Mouse (Mus musculus) kidney, adult 11 months (tissue): ENCODE measurements at regions not wholly inside any gene's neighbourhood (a gene's known extent, or its start where the extent isn't known, plus 50 kb on each side); places are given as distances from the start of the nearest gene placed in this dataset.

ENCODE experiments used
- DNase-seq: peaks from one replicate; pipeline ENCODE4 v3.0.0; 2022

DNA sequence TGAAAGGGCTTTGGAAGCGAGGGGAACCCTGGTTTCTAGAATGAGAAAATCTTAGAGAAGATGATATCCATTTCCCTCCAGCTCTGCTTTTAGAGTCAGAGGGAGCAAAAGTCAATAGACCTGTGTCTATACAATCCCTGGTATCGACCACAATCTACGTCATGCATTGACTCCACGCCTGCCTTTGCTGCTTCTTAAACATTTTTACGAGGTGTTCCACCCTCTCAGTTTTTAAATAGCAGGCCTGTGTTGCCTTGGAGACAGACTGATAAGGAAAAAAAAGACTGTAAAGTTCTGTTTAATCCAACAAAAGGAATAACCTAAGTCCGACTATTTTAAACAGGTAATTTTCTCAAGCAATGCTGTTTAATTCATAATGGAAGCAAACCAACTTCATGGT, 408.0 kb downstream of the Plk2 start:
- DNase-seq: no peak

DNA sequence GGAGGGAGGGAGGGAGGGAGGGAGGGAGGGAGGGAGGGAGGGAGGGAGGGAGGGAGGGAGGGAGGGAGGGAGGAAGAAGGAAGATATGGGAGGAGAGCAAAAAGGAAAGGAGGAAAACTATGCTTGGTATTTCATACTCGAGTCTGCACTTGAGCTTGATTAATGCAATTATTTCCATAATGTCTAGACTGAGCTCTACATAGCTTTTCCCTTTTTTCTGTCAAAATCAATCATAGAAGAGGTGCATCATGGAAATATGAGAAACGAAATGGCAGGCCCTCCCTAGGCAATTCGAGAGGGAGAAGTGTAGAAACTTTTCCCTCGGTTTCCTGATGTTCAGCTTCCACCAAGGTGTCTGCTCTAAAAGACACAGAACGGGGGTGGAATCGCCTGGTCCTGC, 417.6 kb downstream of the Plk2 start:
- DNase-seq: no peak

- no peak for DNase-seq
Observed at GRCm38 (mm10) chr13:110814066-110814465, 419.2 kb downstream of the Plk2 start.

GRCm38 (mm10) chr13:110819301-110819862, 424.5 kb downstream of the Plk2 start:
- no peak for DNase-seq

GRCm38 (mm10) chr13:110824878-110825277, 429.9 kb upstream of the Actbl2 start:
- DNase-seq: no peak

DNA sequence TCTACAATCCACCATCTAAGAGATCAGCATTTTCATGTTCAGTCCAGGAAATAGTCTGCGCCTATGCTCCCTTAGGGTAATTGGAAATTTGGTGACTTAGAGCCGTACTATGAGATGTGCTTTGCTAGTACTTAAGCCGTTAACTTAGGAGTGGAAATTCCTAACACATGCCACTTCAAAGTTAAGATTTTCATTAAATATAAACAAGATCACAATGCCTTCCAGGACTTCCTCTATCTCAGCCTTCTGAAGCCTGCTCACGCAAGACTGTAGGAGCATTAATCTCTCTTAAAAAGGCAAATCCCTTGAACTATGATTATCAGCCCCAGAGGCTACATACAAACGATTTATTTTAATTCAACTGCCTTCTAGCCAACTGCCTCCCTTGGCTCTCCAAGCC, 422.4 kb upstream of the Actbl2 start:
- DNase-seq: no peak

- DNase-seq: no peak
Observed at GRCm38 (mm10) chr13:110836936-110837335, 417.9 kb upstream of the Actbl2 start.

DNA sequence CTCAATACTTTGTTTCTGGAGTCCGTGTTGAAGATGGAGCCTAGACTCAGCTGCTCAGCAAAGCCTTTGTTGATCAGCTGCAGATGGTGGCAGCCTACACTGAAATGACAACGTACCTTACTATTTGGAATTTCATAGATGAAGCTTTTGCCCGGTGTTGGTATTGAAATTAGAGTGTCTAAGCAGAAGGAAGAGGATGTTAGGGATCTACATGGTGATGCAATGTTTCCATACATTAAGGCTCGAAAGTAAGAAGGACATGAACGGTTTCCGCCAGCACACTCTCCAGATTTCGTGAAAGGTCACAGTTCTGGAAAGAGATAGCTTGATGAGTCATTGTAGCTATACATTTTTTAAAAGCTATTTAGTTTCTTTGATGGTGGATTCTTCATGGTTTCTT, 412.9 kb upstream of the Actbl2 start:
- DNase-seq: no peak

- DNase-seq: peak; percentile 3
Observed at GRCm38 (mm10) chr13:110845695-110846094, 409.1 kb upstream of the Actbl2 start.

- no peak for DNase-seq
Observed at GRCm38 (mm10) chr13:110852996-110853727, 401.7 kb upstream of the Actbl2 start.

- no peak for DNase-seq
Observed at GRCm38 (mm10) chr13:110854213-110854612, 400.6 kb upstream of the Actbl2 start.

DNA sequence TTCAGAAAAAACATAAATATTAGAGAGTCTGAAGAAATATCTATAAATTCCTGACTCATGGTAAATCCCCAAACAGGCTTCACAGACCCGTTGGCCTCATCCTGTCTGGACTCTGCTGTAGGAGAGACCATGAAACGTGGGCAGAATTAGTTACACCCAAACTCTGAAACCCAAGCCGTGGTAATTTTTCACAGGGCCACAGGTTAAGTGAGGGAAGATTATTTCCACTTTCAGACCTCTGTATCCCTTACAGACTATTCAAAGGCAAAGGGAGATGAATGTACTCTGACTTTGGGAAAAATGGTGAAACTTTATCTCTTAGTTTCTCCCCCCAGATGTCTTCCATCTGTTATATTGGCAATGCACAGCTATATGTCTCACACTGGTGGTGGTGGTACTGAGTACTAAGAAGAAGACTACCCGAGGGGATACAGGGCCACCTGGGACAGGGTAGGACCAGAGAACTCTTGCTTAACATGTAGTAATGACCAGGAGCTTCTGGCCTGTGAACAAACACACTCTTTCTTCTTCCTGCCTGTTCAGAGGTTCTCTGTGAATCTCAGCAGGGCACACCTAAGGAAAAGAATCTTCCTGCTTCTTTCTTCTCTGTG, 388.8 kb upstream of the Actbl2 start:
- DNase-seq: no peak

GRCm38 (mm10) chr13:110866713-110867112, 388.1 kb upstream of the Actbl2 start:
- DNase-seq: peak; percentile 3

DNA sequence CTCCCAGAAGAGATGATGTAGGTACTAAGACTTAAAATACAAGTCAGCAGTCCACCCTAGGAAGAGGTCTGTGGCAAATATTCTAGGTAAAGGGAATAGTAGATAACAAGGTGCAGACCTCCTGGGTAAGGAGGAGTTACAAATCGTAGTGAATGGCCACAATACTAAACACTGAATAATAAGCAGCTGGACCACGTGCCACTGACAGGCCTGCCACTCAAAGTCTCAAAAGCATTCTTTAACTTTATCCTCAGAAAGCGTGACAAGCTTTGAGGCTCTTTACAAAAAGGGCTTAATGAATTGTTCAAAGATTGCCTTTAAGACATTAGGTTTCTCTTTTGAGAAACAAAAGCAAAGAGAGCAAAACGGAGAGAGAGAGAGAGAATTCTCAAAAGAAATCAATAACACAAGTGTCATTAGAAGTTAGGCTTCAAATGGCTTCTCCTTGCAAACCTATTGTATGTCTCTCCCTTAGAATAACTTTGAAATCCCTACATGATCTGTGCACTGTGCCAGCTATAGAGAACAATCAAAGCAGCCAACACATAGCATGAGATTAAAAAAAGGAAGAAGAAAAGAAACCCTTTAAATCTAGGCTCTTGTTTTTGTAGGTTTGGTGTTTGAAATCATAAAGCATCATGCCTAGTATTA, 383.6 kb upstream of the Actbl2 start:
- DNase-seq: no peak

- no peak for DNase-seq
Observed at GRCm38 (mm10) chr13:110871776-110872135, 383.1 kb upstream of the Actbl2 start.

DNA sequence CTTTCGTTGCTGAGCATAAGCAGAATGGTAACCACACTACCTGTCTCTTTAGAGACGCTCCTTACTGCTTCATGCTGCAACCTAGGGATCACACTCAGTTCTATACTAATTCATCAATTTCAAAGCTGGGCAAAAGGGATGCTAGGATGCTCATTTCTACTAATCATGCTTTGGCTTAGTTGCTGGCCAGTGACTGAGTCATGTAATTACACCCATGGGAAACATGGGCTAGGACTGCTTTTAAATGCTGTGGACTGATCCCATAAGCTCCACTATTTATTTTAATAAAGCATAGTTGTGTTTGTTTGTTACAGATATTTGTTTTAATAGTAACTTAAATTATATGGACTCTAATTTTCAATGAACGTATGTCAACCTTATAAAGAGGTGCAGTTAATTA, 373.2 kb upstream of the Actbl2 start:
- no peak for DNase-seq

DNA sequence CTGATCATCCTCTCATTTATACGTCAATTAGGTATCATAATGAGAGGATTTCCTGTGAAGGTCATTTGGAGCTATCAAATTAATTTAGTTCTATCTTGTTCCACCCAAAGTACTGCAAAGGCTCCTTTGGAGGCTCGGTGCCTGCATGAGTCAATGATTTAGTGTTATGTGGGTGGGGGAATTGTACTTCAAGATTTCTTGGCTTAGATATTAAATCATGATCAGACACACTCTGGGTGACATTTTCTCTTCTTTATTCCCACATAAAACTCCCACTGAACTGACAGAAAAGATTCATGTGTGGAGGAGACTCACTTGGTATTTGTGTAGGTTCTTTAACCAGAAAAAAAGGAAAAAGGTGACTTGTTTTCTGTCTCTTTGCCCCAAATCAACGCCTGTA, 372.6 kb upstream of the Actbl2 start:
- DNase-seq: no peak

GRCm38 (mm10) chr13:110882661-110883172, 372.1 kb upstream of the Actbl2 start:
- DNase-seq: no peak

- peak; percentile 7 for DNase-seq
Observed at GRCm38 (mm10) chr13:110893909-110894308, 360.9 kb upstream of the Actbl2 start.

GRCm38 (mm10) chr13:110895349-110895748, 359.5 kb upstream of the Actbl2 start:
- no peak for DNase-seq

DNA sequence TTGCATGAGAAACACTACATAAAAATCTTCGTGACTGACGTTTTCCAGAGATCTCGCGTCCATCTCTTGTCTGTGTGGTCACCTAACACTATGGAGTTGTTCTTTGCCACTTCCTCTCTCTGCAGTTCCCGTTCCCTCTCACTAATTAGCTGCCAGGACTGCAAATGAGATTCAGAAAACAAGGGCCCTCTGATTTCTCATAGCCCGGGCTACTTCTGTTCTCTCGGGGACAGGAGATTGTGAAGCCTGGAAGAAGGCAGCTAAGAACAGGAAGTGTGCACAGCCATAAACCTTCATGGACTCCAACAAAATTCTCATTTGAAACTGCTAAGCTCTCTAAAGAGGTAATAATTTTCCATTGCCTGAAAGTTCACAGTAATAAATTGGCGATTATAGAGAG, 358.9 kb upstream of the Actbl2 start:
- no peak for DNase-seq

DNA sequence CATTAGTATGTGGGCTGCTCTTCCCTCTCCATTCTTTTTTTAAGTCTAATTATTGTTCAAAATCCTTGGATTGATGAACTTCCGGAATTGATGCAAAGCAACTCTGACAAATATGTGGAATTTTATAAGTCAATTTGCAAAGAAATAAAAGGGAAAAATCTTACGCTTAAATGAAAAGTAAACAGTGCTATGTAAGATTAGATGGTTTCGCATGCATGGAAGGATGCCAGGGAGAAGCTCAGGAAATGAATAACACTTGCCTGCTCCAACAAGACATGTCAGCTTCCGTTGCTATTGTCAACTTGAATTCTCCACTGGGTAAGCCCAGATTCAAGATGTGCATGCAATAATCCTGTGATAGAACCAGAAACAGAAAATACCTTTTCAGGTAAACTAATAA, 357.2 kb upstream of the Actbl2 start:
- DNase-seq: no peak

DNA sequence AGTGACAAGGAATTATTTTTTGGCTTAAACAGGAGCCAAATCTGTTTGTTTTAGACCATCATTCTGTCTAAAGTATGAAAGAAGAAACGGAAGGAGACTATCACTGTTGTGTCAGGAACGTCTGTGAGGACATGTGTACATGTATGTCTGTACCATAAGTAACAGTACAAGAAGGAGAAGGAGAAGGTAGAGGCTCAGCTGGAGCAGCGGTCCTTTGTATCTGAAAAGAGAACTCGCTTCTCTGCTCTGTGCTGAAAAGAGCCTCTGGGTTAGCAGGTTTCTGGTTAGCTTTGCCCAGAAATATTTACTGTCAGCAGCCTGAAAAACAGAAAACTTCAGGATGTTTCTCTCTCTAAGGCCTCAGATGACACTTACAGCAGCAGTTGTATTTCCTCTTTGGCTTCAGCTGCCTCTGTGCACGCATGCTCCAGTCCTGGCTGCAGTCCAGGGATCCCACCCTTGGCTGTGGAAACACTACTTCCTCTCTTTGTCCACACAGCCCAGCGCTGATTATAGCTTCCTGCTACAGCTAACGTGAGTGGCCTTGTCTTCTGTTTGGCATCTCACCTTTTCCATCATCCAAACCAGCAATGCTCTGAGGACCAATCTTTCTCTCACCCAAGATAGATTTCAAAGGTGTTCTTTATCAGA, 351.7 kb upstream of the Actbl2 start:
- peak; percentile 84 for DNase-seq
